Mouse (Mus musculus): ENCODE results near the gene Ccnl1.
A peak's percentile ranks its signal among the peaks of the same experiment; 100 is the strongest.

Ccnl1 gene

GRCm38 (mm10) chr3:65925058-65925740 is 32.9 kb downstream of the Ccnl1 start:
- DNase-seq: no peak

GRCm38 (mm10) chr3:65922420-65922819 is 35.6 kb downstream of the Ccnl1 start:
- DNase-seq: no peak

GRCm38 (mm10) chr3:65921671-65922070 is 36.4 kb downstream of the Ccnl1 start:
- no peak for DNase-seq

GRCm38 (mm10) chr3:65919016-65919415 is 39.0 kb downstream of the Ccnl1 start:
- DNase-seq: no peak

DNA sequence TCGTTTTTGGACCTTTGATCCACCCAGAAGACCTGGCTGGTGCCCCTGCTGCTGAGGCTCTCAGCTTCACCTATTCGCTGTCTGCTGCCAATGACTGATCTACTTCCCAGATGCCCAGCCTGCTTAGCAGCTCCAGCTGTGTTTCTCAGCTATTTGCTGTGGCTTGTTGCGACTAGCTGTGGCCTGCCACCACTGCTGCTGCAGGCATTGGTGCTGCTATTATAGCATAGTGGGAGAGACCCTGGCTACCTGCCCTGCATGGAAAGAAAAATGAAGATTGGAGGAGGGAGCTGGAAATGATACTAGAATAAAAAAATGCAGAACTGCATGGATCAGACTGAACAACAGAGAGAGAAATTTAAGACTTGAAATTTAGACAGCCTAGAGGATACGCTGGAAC is 45.1 kb downstream of the Ccnl1 start:
- no peak for DNase-seq

- DNase-seq: peak; percentile 42
These were observed 45.8 kb downstream of the Ccnl1 start for GRCm38 (mm10) chr3:65912217-65912616.

- DNase-seq: no peak
These were observed 46.8 kb downstream of the Ccnl1 start for GRCm38 (mm10) chr3:65911265-65911664.

DNA sequence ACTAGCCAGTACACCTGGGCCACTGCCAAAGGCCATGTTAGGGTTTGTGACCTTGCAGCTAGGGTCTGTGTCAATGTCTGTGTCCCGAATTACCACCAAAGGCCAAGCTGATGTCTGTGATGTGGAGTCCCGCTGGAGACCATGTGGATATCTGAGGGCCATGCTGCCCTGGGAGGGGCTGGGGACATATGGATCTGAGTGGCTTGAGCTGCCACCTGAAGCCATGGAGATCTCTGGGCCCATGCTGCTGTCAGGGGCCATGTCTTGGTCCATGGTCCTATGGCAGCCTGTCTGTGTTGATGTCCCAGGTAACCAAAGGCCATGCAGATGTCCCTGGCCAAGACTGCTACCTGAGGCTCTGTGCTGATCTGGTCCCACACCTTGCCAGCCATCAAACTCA is 48.6 kb downstream of the Ccnl1 start:
- no peak for DNase-seq

- no peak for DNase-seq
These were observed 50.5 kb downstream of the Ccnl1 start for GRCm38 (mm10) chr3:65907536-65907935.

- DNase-seq: no peak
These were observed 52.5 kb downstream of the Ccnl1 start for GRCm38 (mm10) chr3:65905281-65906169.

DNA sequence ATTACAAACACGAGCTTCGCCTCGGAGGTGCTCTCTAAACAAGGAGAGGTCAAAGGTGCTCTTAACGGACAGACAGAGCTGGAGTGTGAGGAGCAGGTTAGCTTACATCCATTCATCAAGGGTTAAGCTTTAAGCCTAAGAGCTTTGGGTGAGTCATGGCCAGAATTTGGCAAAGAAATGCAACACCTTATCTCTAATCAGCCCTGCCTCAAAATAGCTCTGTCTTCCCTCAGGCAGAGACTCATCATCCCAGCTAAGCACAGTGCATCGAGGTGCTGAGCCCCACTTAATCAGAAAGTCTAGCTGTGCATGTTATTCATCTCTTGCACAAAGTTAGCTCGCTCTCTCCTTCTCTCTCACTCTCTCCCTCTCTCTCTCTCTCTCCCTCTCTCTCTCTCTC is 53.3 kb downstream of the Ccnl1 start:
- DNase-seq: no peak

DNA sequence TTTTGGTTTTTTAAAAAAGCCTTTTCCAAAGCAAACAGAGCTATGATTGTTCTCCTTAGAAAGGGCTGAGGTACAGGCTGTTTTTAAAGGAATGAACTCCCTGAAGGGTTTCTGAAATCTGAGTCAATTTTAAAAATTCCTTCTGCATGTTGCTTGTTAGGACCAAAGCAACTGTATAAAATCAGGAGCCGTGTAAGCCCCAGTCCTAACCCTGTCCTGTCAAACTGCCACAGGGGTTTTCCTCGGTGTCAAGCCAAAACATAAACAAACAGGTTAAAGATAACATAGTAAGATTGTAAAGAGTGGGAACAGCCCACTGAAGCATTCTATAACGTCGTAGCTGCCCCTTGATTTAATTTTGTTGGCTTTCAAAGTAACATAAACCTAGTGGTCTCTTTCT is 53.9 kb downstream of the Ccnl1 start:
- DNase-seq: no peak

DNA sequence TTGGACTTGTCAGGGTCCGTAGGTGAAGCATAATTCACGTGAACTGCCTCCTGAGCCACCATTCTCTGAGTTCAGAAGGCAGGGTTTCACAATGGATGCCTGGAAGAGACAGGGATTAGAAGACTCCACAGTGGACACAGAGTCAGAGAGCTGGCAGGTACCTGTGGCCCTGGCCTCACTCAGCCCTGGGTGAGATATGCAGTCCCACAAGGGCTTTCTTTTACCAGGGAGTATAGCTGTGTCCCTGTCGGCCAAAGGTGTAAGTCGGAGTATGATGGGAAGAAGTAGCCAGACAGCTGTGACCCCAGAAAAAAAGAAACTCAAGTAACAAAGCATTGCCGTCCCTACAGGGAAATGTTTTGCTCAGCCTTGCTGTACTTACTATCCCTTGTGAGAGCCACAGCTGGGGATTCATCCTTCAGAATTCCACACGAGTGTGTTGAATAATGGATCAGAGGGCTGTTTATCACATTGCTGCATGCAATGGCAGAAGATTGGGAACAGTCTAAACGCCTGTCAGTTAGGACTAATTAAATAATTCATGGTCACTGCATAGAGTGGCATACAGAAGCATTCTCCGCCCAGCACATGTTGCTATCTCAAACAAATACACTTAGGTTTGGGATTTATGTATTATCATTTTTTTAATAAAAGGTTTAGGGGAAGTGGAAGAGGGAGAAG is 59.3 kb downstream of the Ccnl1 start:
- no peak for DNase-seq

DNA sequence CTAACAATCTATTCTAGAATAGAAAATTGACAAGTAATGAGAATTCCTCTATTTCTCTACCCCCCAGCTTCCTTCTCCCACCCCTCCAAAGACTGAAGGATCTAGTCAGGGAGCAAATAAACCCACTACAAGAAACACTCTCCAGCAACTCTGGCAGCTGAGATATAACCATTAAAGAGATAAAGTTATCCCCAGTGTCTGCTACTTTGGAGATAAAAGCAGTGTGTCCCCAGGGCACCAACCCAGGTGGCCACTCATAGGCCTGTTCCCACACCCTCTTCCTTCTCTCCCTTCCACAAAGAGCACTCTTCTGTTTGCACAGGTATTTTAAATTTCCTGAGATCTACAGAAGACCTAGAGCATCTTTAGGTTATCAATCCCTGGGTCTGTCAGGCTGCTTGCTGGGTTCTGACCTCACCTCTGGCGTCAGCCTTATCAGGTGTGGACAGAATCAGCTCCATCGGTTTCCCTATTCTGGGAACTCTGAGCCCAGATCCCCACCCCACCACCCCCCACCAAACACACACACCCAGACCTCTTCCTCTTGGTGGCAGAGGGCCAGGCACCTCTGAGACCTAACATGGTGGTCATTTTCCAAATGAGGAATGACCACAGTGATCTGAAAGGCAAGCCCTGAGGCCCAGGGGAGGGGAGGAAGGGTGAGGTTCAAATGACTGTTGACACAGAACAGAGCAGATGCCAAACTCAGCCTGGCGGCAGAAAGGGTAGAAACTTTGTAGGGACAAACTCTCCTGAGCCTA is 60.6 kb downstream of the Ccnl1 start:
- no peak for DNase-seq

Data from layer of hippocampus, adult 9-11 months (tissue).